Mouse (Mus musculus): ENCODE results near the gene 1700007K13Rik.

1700007K13Rik gene

GRCm38 (mm10) chr2:28414757-28415137, 51.4 kb downstream of the 1700007K13Rik start:
- DNase-seq (ENCODE audit: low spot score), result no peak

- no peak for DNase-seq (ENCODE audit: low spot score)
Measured at GRCm38 (mm10) chr2:28414116-28414756, 51.9 kb downstream of the 1700007K13Rik start.

DNA sequence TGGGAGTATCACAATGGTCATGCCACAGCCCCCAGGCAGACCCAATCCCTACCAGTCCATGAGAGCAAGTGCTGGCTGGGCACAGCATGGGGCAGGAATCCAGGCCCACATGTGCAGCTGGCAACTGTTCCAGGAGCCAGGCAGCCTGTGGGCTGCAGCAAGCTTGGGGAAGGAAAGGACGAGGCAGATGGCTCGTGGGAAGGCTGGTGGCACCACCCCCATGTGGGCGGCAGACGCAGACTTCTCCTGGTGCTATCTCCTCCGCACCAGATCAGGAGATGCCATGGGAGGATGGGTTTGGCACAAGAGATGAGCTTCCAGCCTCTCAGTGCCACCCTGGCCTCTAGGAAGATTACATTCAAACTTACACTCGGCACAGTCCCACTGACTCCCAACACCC, 53.2 kb downstream of the 1700007K13Rik start:
- no peak for DNase-seq (ENCODE audit: low spot score)

Measured in ovary, postnatal 36 days (tissue).